Mouse (Mus musculus): ENCODE data around the gene Tmem8b.
A peak's percentile ranks its signal among the peaks of the same experiment; 100 is the strongest.

DNA sequence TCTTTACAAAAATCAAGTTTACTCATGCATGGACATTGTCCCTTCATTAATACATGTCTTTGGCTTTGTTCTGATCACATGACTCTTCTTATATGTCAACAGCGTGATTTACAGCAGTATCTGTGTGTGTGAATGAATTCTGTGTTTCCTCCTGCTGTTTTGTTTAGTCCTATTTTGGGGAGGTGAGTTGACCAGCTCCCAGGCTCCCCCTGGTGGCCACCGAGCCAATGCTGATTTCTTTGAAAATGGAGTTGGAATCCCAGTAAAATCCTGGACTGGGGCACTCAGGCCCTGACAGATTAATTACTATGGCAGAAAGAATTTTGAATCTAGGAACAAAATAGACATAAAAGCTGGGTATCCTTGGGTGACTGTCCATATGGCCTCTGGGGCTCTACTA is 43.0 kb downstream of the Tmem8b start:
- TF ChIP-seq EP300 (optimal IDR thresholded peaks at IDR 0.05), result no peak
- TF ChIP-seq CTCF (IDR thresholded peaks at IDR 0.05; ENCODE audit: low read depth), result peak; percentile 94

Data from stomach, postnatal 0 days (tissue).